Mouse (Mus musculus) lung, embryonic 14.5 days (tissue): ENCODE results near the gene Pycard. TPM values are rescaled to one million over a fixed set of nuclear protein-coding genes. Genes with fewer than 3 reads are reported as not detected.
"Not testable (repeated sequence)": the region's sequence is repeated elsewhere in the genome, so short reads cannot be mapped to it uniquely, and the experiment has no call there.

Source experiments
- ATAC-seq: fragments of 200-750 bp; cut with Nextera tagmentation; 2 replicates; pipeline ENCODE4 v1.8.0; 2017; ENCODE audit warnings: mild to moderate bottlenecking, moderate TSS enrichment, moderate library complexity; ENCODE audit not compliant: insufficient read depth
- DNase-seq: peaks from one replicate; pipeline ENCODE4 v3.0.0-alpha.2; 2015
- H3K27ac ChIP-seq: fragments of 300-500 bp; sonication (generic); 2 replicates; pipeline ENCODE4 v1.5.1; 2014; ENCODE audit warnings: low read depth, mild to moderate bottlenecking, moderate library complexity
- H3K27me3 ChIP-seq: fragments of 300-500 bp; sonication (generic); 2 replicates; pipeline ENCODE4 v1.6.1; 2014; ENCODE audit warnings: low read length, control low read depth; ENCODE audit not compliant: insufficient read depth
- H3K36me3 ChIP-seq: fragments of 300-500 bp; sonication (generic); 2 replicates; pipeline ENCODE4 v1.6.1; 2014; ENCODE audit warnings: control low read depth; ENCODE audit not compliant: insufficient read depth
- H3K4me1 ChIP-seq: fragments of 300-500 bp; sonication (generic); 2 replicates; pipeline ENCODE4 v1.6.1; 2014; ENCODE audit warnings: antibody characterized with exemption, control low read depth; ENCODE audit not compliant: insufficient read depth
- H3K4me2 ChIP-seq: fragments of 300-500 bp; sonication (generic); 2 replicates; pipeline ENCODE4 v1.6.1; 2014; ENCODE audit warnings: mild to moderate bottlenecking
- H3K4me3 ChIP-seq: fragments of 300-500 bp; sonication (generic); 2 replicates; pipeline ENCODE4 v1.5.1; 2014; ENCODE audit warnings: low read depth, low read length
- H3K9ac ChIP-seq: fragments of 300-500 bp; sonication (generic); 2 replicates; pipeline ENCODE4 v1.6.1; 2014
- H3K9me3 ChIP-seq: fragments of 300-500 bp; sonication (generic); 2 replicates; pipeline ENCODE4 v1.6.1; 2016; ENCODE audit warnings: low read depth, low read length, control low read depth
- CTCF ChIP-seq: IDR thresholded peaks from 2 replicates; pipeline ENCODE4 v1.5.1; 2016; ENCODE audit warnings: antibody characterized with exemption, low read depth
- WGBS: fragments of 180-500 bp; shearing (Covaris S2); extraction: QIAGEN DNeasy Blood & Tissue Kit; methylation state at CpG from one replicate; pipeline ENCODE4 v1.1.7; 2014; 5-methylcytosine and 5-hydroxymethylcytosine counted together
- polyA plus RNA-seq: library from polyadenylated mRNA; unstranded; fragments of >200 nt; fragmentation: Nextera tagmentation; extraction: Ambion mirVana; gene quantifications from 2 replicates; pipeline ENCODE4 v1.2.1, GENCODE M21; 2014

Gene Pycard
- polyA plus RNA-seq, 1 experiment from 2014 or later, result 22.1 TPM

DNA sequence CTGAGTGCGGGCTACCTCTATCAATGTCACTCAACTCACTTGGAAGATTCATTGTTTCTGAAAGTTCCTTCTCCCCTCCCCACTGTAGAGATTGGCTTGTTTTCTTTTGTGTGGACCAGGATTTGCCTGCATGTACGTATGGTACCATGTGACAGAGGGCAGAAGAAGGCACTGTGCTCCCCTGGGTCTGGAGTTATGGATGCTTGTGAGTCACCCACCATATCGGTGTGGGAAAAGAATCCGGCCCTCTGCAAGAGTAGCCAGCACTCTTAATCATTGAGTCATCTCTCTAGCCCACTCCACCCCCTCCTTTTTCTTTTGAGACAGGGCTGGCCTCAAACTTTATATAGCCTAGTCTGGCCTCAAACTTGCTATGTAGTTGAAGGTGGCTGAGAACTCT lies 31.3 kb upstream of the Pycard start:
- 76% methylated on average over 4 of the region's 4 CpGs for WGBS
- Histone ChIP-seq H3K9me3 (no peaks in the 10 kb centered on the region), H3K36me3 (no peaks in the 10 kb centered on the region), H3K9ac (no peak overlapping the region), H3K4me2 (no peak overlapping the region), H3K4me1 (no peaks in the 10 kb centered on the region), H3K4me3 (no peak overlapping the region), H3K27ac (no peak overlapping the region), H3K27me3 (no peaks in the 10 kb centered on the region)
- DNase-seq (no peak), ATAC-seq (no peak)
- no peak for TF ChIP-seq CTCF

DNA sequence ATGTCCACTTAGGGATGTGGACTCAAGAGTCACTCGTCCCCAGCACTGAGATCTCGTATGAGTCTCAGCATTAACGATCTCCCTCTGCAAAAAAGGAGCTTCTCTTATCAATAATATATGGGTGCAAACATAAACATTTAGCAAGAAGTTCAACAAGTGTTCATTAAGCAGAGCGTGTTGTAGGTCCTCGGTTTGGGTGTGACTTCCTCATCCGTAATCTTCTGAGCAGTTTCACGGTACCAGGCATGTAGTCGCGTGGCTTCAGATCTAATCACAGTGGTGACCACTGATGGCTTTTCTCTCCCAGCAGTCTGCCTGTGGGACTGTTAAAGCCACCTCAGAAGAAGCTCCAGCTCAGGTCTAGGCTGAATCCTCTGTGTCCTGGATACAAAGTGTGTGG lies 30.7 kb upstream of the Pycard start:
- TF ChIP-seq CTCF, result no peak
- Histone ChIP-seq H3K4me2 (no peak overlapping the region), H3K9ac (no peak overlapping the region), H3K4me1 (no peaks in the 10 kb centered on the region), H3K27me3 (no peaks in the 10 kb centered on the region), H3K4me3 (no peak overlapping the region), H3K9me3 (no peaks in the 10 kb centered on the region), H3K36me3 (no peaks in the 10 kb centered on the region), H3K27ac (no peak overlapping the region)
- no peak for ATAC-seq
- 70% methylated on average over 9 of the region's 9 CpGs for WGBS
- DNase-seq, result no peak

DNA sequence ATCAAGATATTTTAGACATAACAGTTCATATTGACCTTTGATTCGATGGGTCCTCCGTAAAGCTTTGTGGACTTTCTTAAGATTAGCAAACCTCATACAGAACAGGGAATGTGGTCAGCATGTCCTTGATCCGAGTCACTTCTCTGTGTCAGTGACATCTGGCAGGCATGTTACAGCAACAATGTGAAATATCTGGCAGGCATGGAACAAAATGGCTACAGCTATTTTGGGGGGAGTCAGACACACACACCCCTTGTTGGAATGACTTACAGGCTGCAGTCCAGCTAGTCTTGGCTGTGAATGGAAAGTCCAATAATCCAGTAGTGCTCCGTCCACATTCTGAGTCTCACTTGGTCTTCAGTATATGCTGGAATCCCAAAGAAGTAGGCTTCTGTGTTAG lies 29.9 kb upstream of the Pycard start:
- H3K9me3 ChIP-seq, result no peaks in the 10 kb centered on the region
- no peak overlapping the region for H3K27ac ChIP-seq
- no peaks in the 10 kb centered on the region for H3K27me3 ChIP-seq
- no peak overlapping the region for H3K4me3 ChIP-seq
- WGBS, result 79% methylated on average over 4 of the region's 4 CpGs
- peak; percentile 2 for DNase-seq
- H3K4me2 ChIP-seq, result no peak overlapping the region
- no peak for ATAC-seq
- no peak overlapping the region for H3K9ac ChIP-seq
- no peaks in the 10 kb centered on the region for H3K4me1 ChIP-seq
- no peaks in the 10 kb centered on the region for H3K36me3 ChIP-seq
- no peak for TF ChIP-seq CTCF

DNA sequence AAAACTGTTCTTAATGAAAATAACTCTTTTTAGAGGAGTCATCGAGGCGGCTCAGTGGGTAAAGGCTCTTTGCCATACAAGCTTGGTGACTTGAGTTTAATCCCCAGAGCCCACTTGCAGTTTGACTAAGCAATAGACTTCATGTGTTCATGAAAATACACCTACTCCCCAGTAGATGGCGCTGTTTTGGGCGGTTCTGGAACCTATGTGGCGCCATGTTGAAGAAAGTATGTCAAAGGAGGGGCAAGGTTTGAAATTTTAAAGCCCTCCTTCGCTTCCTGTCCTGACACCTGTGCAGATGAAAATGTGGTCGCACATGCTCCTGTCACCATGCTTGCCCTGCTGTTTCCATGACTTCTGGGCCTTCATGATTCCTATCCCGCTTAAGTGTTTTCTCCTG lies 29.3 kb upstream of the Pycard start:
- no peak for DNase-seq

DNA sequence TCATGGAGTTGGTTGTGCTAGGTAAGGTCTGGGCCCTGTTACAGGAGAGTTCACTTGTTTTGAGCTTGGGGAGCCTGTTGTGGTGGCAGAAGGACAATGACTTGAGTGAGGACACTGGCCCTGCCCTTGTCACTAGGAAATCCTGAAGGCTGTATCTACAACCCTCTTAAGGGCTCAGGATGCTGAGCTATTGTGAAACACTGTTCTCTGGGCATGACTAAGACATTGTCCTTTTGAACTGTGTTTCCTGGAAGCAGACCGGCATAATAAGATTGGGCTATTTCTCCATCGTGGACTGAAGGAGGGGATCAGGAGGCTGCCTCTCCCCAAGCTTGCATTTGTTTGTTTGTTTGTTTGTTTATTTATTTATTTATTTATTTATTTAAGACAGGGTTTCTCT lies 25.5 kb upstream of the Pycard start:
- H3K4me3 ChIP-seq, result no peak overlapping the region
- no peak for ATAC-seq
- no peaks in the 10 kb centered on the region for H3K27me3 ChIP-seq
- H3K9ac ChIP-seq, result no peak overlapping the region
- no peak for TF ChIP-seq CTCF
- no peaks in the 10 kb centered on the region for H3K4me1 ChIP-seq
- no peaks in the 10 kb centered on the region for H3K36me3 ChIP-seq
- no peak overlapping the region for H3K27ac ChIP-seq
- no peaks in the 10 kb centered on the region for H3K9me3 ChIP-seq
- no peak overlapping the region for H3K4me2 ChIP-seq
- 82% methylated on average over 2 of the region's 2 CpGs for WGBS
- no peak for DNase-seq

More for the DNA sequence above, 29.3 kb upstream of the Pycard start:
- WGBS, result 60% methylated on average over 8 of the region's 8 CpGs
- no peaks in the 10 kb centered on the region for H3K36me3 ChIP-seq
- H3K27me3 ChIP-seq, result no peaks in the 10 kb centered on the region
- TF ChIP-seq CTCF, result peak; percentile 44
- H3K4me2 ChIP-seq, result no peak overlapping the region
- H3K9me3 ChIP-seq, result no peaks in the 10 kb centered on the region
- H3K9ac ChIP-seq, result no peak overlapping the region
- no peak overlapping the region for H3K27ac ChIP-seq
- no peak for ATAC-seq
- no peak overlapping the region for H3K4me3 ChIP-seq
- no peaks in the 10 kb centered on the region for H3K4me1 ChIP-seq

DNA sequence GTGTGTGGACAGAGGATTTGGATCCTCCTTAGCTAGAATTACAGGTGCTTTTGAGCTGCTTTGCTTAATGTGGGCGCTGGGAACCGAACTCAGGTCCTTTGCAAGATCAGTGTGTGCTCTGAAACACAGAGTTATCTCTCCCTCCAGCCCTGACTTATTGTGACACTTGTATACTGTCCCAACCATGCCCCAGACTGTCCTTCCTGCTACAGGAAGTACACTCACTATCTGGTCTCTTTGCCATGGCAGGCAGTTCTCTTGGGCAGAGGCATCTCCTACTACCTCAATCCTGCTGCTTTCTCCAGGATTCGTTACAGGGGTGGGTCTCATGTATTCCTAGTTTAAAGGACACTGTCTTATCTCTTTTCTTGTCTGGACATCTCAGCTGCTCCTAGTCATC lies 24.6 kb upstream of the Pycard start:
- no peaks in the 10 kb centered on the region for H3K27me3 ChIP-seq
- no peaks in the 10 kb centered on the region for H3K36me3 ChIP-seq
- H3K9ac ChIP-seq, result no peak overlapping the region
- ATAC-seq (no peak), DNase-seq (no peak)
- no peak for TF ChIP-seq CTCF
- 83% methylated on average over 3 of the region's 3 CpGs for WGBS
- H3K4me2 ChIP-seq, result no peak overlapping the region
- H3K9me3 ChIP-seq, result no peaks in the 10 kb centered on the region
- no peak overlapping the region for H3K4me3 ChIP-seq
- no peak overlapping the region for H3K27ac ChIP-seq
- no peaks in the 10 kb centered on the region for H3K4me1 ChIP-seq

DNA sequence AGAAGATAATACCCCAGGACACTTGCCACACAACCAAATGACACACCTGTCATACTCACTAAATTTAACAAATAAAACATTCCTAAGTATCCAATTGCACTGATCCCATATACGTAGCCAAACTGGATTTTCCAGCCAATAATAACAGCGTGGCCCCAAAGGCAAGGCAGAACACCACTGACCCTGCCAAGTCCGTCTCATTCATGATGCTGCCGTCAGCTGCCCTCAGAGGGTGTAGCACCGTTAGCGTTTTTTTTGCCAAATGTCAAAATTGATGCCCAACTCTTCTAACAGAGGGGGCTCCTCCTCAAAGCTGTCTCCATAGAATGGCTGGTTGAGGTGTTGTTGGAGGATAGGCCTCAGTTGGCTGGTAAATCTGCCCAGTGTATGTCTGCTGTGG lies 23.0 kb upstream of the Pycard start:
- no peaks in the 10 kb centered on the region for H3K36me3 ChIP-seq
- no peaks in the 10 kb centered on the region for H3K4me1 ChIP-seq
- no peaks in the 10 kb centered on the region for H3K9me3 ChIP-seq
- H3K9ac ChIP-seq, result no peak overlapping the region
- DNase-seq, result no peak
- no peak overlapping the region for H3K4me3 ChIP-seq
- peak overlapping the region; percentile 69; the same call in 1 of the 2 replicates for H3K27ac ChIP-seq
- 62% methylated on average over 6 of the region's 6 CpGs for WGBS
- H3K27me3 ChIP-seq, result no peaks in the 10 kb centered on the region
- no peak overlapping the region for H3K4me2 ChIP-seq
- no peak for TF ChIP-seq CTCF
- ATAC-seq, result no peak

DNA sequence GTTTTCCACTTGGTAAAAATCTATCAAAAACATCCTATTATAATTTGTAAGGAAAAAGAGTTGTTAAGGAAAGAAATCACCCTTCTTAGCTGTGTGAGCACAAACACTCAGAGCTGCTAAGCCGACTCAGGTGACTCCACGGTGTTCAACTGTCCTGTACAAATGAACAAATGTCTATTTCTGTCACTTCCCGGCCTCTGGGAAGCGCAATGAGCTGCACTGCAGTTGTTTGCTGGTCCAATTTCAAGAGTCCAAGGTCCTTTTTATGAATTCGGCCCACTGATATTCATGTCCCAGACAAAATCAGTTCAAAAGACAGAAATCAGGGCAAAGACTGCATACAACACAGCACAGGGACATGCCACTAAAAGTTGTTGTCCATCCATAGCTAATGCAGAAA lies 22.5 kb upstream of the Pycard start:
- not testable (repeated sequence) for H3K9ac ChIP-seq, H3K27me3 ChIP-seq, H3K36me3 ChIP-seq, H3K9me3 ChIP-seq, H3K4me2 ChIP-seq, H3K4me3 ChIP-seq, H3K4me1 ChIP-seq, DNase-seq, ATAC-seq
- WGBS, result 44% methylated on average over 5 of the region's 5 CpGs
- peak overlapping the region; percentile 69; the same call in 1 of the 2 replicates for H3K27ac ChIP-seq
